Mouse (Mus musculus) heart, embryonic 13.5 days (tissue): ENCODE data around the gene Dph5. TPM values are rescaled to one million over a fixed set of nuclear protein-coding genes. Genes with fewer than 3 reads are reported as not detected.
"Not testable (repeated sequence)": the region's sequence is repeated elsewhere in the genome, so short reads cannot be mapped to it uniquely, and the experiment has no call there.

Source experiments
- ATAC-seq: fragments of 200-750 bp; cut with Nextera tagmentation; 2 replicates; pipeline ENCODE4 v1.8.0; 2017; ENCODE audit warnings: moderate TSS enrichment; ENCODE audit not compliant: insufficient number of reproducible peaks, low FRiP score, low TSS enrichment; ENCODE audit errors: extremely low read depth
- H3K27ac ChIP-seq: fragments of 300-500 bp; sonication (generic); replicated peaks from 2 replicates; pipeline ENCODE4 v1.5.1; 2015; ENCODE audit warnings: moderate library complexity, mild to moderate bottlenecking, inconsistent platforms
- H3K27me3 ChIP-seq: fragments of 300-500 bp; sonication (generic); replicated peaks from 2 replicates; pipeline ENCODE4 v1.6.1; 2015; ENCODE audit warnings: mild to moderate bottlenecking, inconsistent platforms
- H3K36me3 ChIP-seq: fragments of 300-500 bp; sonication (generic); 2 replicates; pipeline ENCODE4 v1.6.1; 2015; ENCODE audit warnings: mild to moderate bottlenecking, inconsistent platforms
- H3K4me1 ChIP-seq: fragments of 300-500 bp; sonication (generic); 2 replicates; pipeline ENCODE4 v1.6.1; 2015; ENCODE audit warnings: inconsistent platforms
- H3K4me2 ChIP-seq: fragments of 300-500 bp; sonication (generic); 2 replicates; pipeline ENCODE4 v1.6.1; 2015; ENCODE audit warnings: inconsistent platforms, mild to moderate bottlenecking, moderate library complexity
- H3K4me3 ChIP-seq: fragments of 300-500 bp; sonication (generic); 2 replicates; pipeline ENCODE4 v1.5.1; 2015; ENCODE audit warnings: moderate library complexity, mild to moderate bottlenecking, inconsistent platforms
- H3K9ac ChIP-seq: fragments of 300-500 bp; sonication (generic); 2 replicates; pipeline ENCODE4 v1.6.1; 2015; ENCODE audit warnings: inconsistent platforms, mild to moderate bottlenecking, moderate library complexity
- H3K9me3 ChIP-seq: fragments of 300-500 bp; sonication (generic); 2 replicates; pipeline ENCODE4 v1.6.1; 2016; ENCODE audit warnings: inconsistent platforms
- WGBS: fragments of 180-500 bp; shearing (Covaris S2); methylation state at CpG from one replicate; pipeline ENCODE4 v1.1.7; 2015; ENCODE audit warnings: mixed read lengths; 5-methylcytosine and 5-hydroxymethylcytosine counted together
- polyA plus RNA-seq: library from polyadenylated mRNA; unstranded; fragments of >200 nt; fragmentation: Nextera tagmentation; extraction: Ambion mirVana; gene quantifications from 2 replicates; pipeline ENCODE4 v1.2.1, GENCODE M21; 2015

The Dph5 gene
- polyA plus RNA-seq, 1 experiment from 2014 or later = 17.5 TPM

GRCm38 (mm10) chr3:115898354-115898948 is 10.8 kb downstream of the Dph5 start:
- Histone ChIP-seq H3K4me1 (no peaks in the 10 kb centered on the region), H3K27ac (no peak overlapping the region), H3K27me3 (no peaks in the 10 kb centered on the region), H3K9ac (no peak overlapping the region), H3K4me2 (no peak overlapping the region), H3K4me3 (no peak overlapping the region), H3K9me3 (no peaks in the 10 kb centered on the region), H3K36me3 (peaks cover 41% of the 10 kb centered on the region)
- 83% methylated on average over 3 of the region's 3 CpGs for WGBS
- ATAC-seq = no peak

DNA sequence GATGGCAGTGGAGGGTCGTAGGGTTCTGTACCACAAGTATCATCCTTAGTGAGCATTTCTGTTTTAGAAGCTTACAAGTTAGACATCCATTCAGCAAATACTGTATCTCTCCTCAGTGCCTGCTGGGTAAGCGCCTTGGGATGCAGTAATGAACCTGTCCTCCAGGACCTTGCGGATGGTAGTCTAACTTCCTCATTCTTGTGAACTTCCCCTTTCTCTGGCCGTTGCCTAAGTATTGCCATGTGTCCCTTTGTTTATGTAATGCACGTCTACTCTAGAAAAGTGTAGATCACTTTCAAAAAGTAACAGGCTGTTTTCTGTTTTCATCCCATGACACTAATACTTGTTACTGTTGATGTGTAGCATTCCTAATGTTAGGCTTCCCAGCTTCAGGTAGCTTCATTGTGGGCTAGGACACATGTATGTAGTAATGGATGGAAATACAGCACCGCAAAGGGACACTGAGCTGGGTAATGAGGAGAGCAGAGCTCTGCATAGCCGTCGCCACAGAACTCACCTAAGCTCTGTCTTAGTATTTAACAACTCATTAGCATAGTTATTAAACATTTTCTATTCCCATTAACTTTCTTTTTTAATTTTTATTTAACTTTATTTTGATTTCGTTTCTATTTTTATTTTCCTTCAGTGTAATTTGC is 14.8 kb downstream of the Dph5 start:
- Histone ChIP-seq H3K9ac (no peak overlapping the region), H3K27me3 (no peaks in the 10 kb centered on the region), H3K36me3 (peaks cover 41% of the 10 kb centered on the region), H3K27ac (no peak overlapping the region), H3K4me3 (no peak overlapping the region), H3K9me3 (no peaks in the 10 kb centered on the region), H3K4me2 (no peak overlapping the region), H3K4me1 (no peaks in the 10 kb centered on the region)
- ATAC-seq = no peak
- 85% methylated on average over 9 of the region's 9 CpGs for WGBS

DNA sequence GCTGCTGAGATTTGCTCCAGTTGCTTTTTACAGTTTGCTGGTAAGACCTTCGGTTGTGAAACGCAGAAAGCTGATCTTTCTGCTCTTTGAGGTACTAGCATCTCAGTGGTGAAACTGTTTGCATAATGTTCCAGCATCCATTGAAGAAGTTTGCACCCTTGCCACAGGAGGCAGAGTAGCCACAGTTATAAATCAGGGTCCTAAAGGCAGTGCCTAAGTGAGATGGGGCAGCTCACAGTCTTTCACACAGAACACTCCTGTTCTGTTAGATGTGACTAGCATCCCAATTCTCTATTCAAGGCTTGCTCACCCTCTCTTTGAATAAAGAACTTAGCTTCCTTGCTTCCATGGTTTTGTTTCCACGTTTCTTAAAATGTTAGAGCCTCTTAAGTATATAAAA is 17.4 kb downstream of the Dph5 start:
- WGBS = 96% methylated on average over 3 of the region's 3 CpGs
- no peak for ATAC-seq
- Histone ChIP-seq H3K27ac (no peak overlapping the region), H3K4me1 (no peaks in the 10 kb centered on the region), H3K36me3 (peaks cover 41% of the 10 kb centered on the region), H3K4me2 (no peak overlapping the region), H3K9ac (no peak overlapping the region), H3K9me3 (no peaks in the 10 kb centered on the region), H3K27me3 (no peaks in the 10 kb centered on the region), H3K4me3 (no peak overlapping the region)

- H3K9ac ChIP-seq = no peak overlapping the region
- no peaks in the 10 kb centered on the region for H3K27me3 ChIP-seq
- H3K36me3 ChIP-seq = peaks cover 36% of the 10 kb centered on the region
- no peak for ATAC-seq
- no peak overlapping the region for H3K4me3 ChIP-seq
- no peaks in the 10 kb centered on the region for H3K9me3 ChIP-seq
- WGBS = 94% methylated on average over 4 of the region's 4 CpGs
- no peak overlapping the region for H3K4me2 ChIP-seq
- no peak overlapping the region for H3K27ac ChIP-seq
- H3K4me1 ChIP-seq = no peaks in the 10 kb centered on the region
Measured at GRCm38 (mm10) chr3:115905567-115905966, 17.9 kb downstream of the Dph5 start.

DNA sequence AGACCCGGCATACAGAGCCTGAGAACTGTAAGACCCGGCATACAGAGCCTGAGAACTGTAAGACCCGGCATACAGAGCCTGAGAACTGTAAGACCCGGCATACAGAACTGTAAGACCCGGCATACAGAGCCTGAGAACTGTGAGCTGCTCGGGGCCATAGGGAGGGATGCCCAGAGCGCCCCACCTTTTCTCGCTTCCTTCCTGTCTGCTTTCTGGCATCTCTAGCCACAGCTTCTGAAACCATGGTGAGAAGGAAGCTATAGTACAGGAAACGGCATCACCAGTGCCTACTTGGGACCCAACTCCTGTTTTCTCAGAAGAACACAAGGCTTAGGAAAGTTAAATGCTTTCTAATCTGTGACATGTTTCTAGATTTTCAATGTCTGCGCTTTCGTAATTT is 19.8 kb downstream of the Dph5 start:
- not testable (repeated sequence) for H3K9ac ChIP-seq, H3K4me2 ChIP-seq, H3K27ac ChIP-seq, H3K4me3 ChIP-seq, ATAC-seq, H3K9me3 ChIP-seq, H3K4me1 ChIP-seq, H3K27me3 ChIP-seq
- WGBS = 88% methylated on average over 10 of the region's 11 CpGs
- peaks cover 24% of the 10 kb centered on the region for H3K36me3 ChIP-seq

DNA sequence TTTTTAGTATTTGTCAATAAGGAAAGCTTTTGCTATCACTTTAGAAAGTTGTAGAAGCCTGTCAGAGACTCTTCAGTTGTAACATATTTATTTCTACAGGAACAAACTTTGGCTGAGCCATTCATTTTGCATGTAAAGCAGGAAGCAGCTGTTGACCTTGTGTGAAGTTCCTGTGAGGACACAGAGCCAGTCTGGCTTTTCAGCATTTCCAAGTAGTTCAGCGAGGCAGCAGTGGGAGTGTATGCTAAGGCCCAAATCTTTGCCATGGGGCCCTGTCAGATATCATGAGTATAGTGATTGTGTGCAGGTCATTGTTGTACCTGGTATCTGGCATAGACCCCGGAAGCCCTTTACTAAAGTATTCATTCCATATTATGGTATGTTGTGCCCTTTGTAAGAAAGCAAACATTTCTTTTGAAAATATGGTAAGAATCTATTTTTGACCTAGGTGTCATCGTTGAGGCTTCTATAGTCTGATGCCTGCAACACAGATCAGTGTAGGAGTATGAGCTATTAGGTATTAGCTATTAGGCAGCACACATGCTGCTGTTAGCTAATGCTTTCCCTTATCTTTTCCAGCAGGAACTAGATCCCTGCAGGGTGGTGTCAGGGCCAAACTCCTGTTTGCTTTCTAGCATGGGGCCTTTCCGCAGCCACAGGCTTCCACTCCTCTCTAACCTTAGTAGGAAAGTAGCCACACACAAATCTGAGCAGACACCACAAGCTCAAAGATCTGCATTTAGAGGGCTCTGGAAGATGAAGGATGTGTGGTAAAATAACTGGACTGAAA is 37.0 kb downstream of the Dph5 start:
- peaks cover 9% of the 10 kb centered on the region; the same call in 1 of the 2 replicates for H3K4me1 ChIP-seq
- H3K27me3 ChIP-seq = no peaks in the 10 kb centered on the region
- no peaks in the 10 kb centered on the region for H3K9me3 ChIP-seq
- H3K36me3 ChIP-seq = peaks cover 34% of the 10 kb centered on the region
- H3K4me3 ChIP-seq = no peak overlapping the region
- peak overlapping the region; percentile 62 for H3K27ac ChIP-seq
- no peak for ATAC-seq
- no peak overlapping the region for H3K4me2 ChIP-seq
- WGBS = 60% methylated on average over 4 of the region's 4 CpGs
- no peak overlapping the region for H3K9ac ChIP-seq

DNA sequence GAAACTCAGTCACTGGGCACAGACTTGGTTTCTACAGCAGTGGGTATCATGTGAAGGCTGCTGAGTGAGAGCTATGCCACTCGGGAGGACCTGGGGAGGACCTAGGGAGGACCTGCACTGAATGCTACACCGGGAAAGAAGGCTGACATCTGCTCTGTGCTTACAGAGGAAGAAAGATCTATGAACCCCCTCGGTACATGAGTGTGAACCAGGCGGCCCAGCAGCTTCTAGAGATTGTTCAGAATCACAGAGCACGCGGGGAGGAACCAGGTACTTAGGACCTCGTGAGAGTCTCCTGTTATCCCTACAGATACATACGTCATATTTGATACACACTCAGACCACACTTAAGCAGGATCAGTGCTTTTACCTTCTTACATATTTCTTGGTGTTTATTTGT is 38.9 kb downstream of the Dph5 start:
- ATAC-seq = no peak
- Histone ChIP-seq H3K4me1 (peaks cover 9% of the 10 kb centered on the region; the same call in 1 of the 2 replicates), H3K27me3 (no peaks in the 10 kb centered on the region), H3K4me3 (no peak overlapping the region), H3K27ac (no peak overlapping the region), H3K36me3 (peaks cover 40% of the 10 kb centered on the region), H3K9me3 (no peaks in the 10 kb centered on the region), H3K4me2 (no peak overlapping the region), H3K9ac (no peak overlapping the region)
- 87% methylated on average over 8 of the region's 8 CpGs for WGBS

GRCm38 (mm10) chr3:115931701-115932100 is 44.1 kb downstream of the Dph5 start:
- Histone ChIP-seq H3K36me3 (peaks cover 43% of the 10 kb centered on the region), H3K27me3 (no peaks in the 10 kb centered on the region), H3K4me3 (no peak overlapping the region), H3K27ac (no peak overlapping the region), H3K9me3 (no peaks in the 10 kb centered on the region), H3K9ac (no peak overlapping the region), H3K4me1 (no peaks in the 10 kb centered on the region), H3K4me2 (no peak overlapping the region)
- no peak for ATAC-seq
- 86% methylated on average over 6 of the region's 6 CpGs for WGBS

GRCm38 (mm10) chr3:115933293-115934186 is 45.9 kb downstream of the Dph5 start:
- Histone ChIP-seq H3K4me2 (no peak overlapping the region), H3K4me3 (no peak overlapping the region), H3K36me3 (peaks cover 38% of the 10 kb centered on the region), H3K9me3 (no peaks in the 10 kb centered on the region), H3K9ac (no peak overlapping the region), H3K4me1 (no peaks in the 10 kb centered on the region), H3K27ac (no peak overlapping the region), H3K27me3 (no peaks in the 10 kb centered on the region)
- no peak for ATAC-seq
- WGBS = 86% methylated on average over 18 of the region's 18 CpGs

DNA sequence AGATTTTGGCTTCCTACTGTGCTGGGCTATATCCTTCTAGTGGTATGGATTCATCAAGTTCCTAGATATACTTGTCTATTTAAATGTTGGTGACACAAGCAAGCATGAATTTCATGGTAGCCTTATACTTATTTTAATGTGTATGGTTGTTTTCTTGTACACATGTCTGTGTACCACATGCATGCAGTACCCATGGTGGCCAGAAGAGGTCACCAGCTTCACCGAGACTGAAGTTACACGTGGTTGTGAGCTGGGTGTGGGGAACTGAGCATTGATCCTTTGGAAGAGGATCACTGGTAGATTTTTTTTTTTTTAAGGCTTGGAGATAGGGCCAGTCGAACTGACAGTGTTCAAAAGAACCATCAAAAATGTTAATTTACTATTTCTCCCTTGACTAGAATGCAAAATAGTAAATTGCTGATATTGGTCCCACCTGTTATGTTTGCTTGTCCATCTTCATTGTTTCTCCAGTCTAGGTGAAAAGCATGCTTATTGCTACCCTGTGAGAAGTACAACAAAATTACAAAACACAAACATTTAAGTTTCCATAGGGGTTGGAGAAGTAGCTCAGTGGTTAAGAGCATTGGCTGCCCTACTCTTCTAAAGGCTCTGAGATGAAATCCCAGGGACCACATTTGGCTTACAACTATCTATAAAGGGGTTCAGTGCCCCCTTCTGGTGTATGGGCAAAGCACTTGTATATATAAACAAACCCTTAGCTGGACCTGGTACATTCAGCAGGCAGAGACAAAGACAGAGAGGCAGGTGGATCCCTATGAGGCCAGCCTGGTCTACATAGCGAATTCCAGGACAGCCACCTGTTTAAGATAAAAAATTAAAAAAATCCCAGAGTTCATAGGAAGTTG is 49.3 kb downstream of the Dph5 start:
- H3K27ac ChIP-seq = no peak overlapping the region
- H3K4me2 ChIP-seq = no peak overlapping the region
- ATAC-seq = no peak
- peaks cover 45% of the 10 kb centered on the region for H3K36me3 ChIP-seq
- H3K4me3 ChIP-seq = no peak overlapping the region
- H3K27me3 ChIP-seq = no peaks in the 10 kb centered on the region
- no peaks in the 10 kb centered on the region for H3K9me3 ChIP-seq
- no peaks in the 10 kb centered on the region for H3K4me1 ChIP-seq
- no peak overlapping the region for H3K9ac ChIP-seq
- 59% methylated on average over 4 of the region's 4 CpGs for WGBS
